Mouse (Mus musculus) CH12.LX (cell line): ENCODE data around the gene Apoa2. TPM values are rescaled to one million over a fixed set of nuclear protein-coding genes. Genes with fewer than 3 reads are reported as not detected.

Experiments used
- DNase-seq: peaks from one replicate; pipeline ENCODE4 v3.0.0-alpha.2; 2013; ENCODE audit errors: extremely low read depth
- H3K27ac ChIP-seq: 2 replicates; pipeline ENCODE4 v1.5.1; 2012; ENCODE audit warnings: low read depth, mild to moderate bottlenecking, control low read depth, moderate library complexity; ENCODE audit not compliant: insufficient read depth
- H3K27me3 ChIP-seq: replicated peaks from 2 replicates; pipeline ENCODE3; 2012; ENCODE audit warnings: inconsistent platforms
- H3K36me3 ChIP-seq, 2 experiments: replicated peaks in 1 of 2; 2 replicates each; pipeline versions ENCODE3 to v1.6.1; 2012; ENCODE audit warnings: inconsistent platforms in 1 of 2, low read length in 1 of 2, mild to moderate bottlenecking in 1 of 2, mixed read lengths in 1 of 2, moderate library complexity in 1 of 2; ENCODE audit not compliant: control insufficient read depth in 1 of 2, insufficient read depth in 1 of 2
- H3K4me1 ChIP-seq, 2 experiments: 2 replicates each; pipeline ENCODE4 v1.6.1; 2012; ENCODE audit warnings: inconsistent platforms in 1 of 2, moderate library complexity in 1 of 2; ENCODE audit not compliant: insufficient read depth in 2 of 2, control insufficient read depth in 1 of 2
- H3K4me2 ChIP-seq: 2 replicates; pipeline ENCODE4 v1.6.1; 2012; ENCODE audit warnings: low read depth, mild to moderate bottlenecking, control low read depth; ENCODE audit not compliant: poor library complexity, insufficient read depth, severe bottlenecking
- H3K4me3 ChIP-seq, 3 experiments: fragments of 150-350 bp in 1 of 3; sonication (generic) in 1 of 3; replicated peaks in 1 of 3; 2 replicates each; pipeline versions ENCODE3 to v1.5.1; 2011 to 2012; ENCODE audit warnings: low read depth in 2 of 3, low read length in 2 of 3, mild to moderate bottlenecking in 2 of 3, moderate library complexity in 2 of 3, control low read depth in 1 of 3, improper control_type of control experiment in 1 of 3, inconsistent platforms in 1 of 3, mixed read lengths in 1 of 3; ENCODE audit not compliant: poor library complexity in 1 of 3
- H3K79me2 ChIP-seq: replicated peaks from 2 replicates; pipeline ENCODE4 v1.6.1; 2012; ENCODE audit warnings: mild to moderate bottlenecking, moderate library complexity; ENCODE audit not compliant: control insufficient read depth, poor library complexity, insufficient read depth, severe bottlenecking; ENCODE audit errors: extremely low read depth
- H3K9ac ChIP-seq: 2 replicates; pipeline ENCODE4 v1.6.1; 2012; ENCODE audit warnings: low read depth, mild to moderate bottlenecking, control low read depth, moderate library complexity; ENCODE audit not compliant: insufficient read depth
- H3K9me3 ChIP-seq: replicated peaks from 2 replicates; pipeline ENCODE3; 2012; ENCODE audit warnings: low read length, inconsistent platforms, mixed read lengths
- BHLHE40 ChIP-seq: IDR thresholded peaks from 2 replicates; pipeline ENCODE4 v1.6.1; 2011; ENCODE audit warnings: mild to moderate bottlenecking, low read depth, low read length, improper control_type of control experiment
- CHD1 ChIP-seq: IDR thresholded peaks from 2 replicates; pipeline ENCODE4 v1.6.1; 2012; ENCODE audit warnings: low read depth, low read length, improper control_type of control experiment, inconsistent platforms
- CHD2 ChIP-seq: IDR thresholded peaks from 2 replicates; pipeline ENCODE4 v1.6.1; 2011; ENCODE audit warnings: low read length, improper control_type of control experiment
- ELF1 ChIP-seq: IDR thresholded peaks from 2 replicates; pipeline ENCODE4 v1.6.1; 2014; ENCODE audit warnings: low read depth, mild to moderate bottlenecking, inconsistent platforms, low read length, improper control_type of control experiment
- EP300 ChIP-seq: IDR thresholded peaks from 2 replicates; pipeline ENCODE4 v1.6.1; 2011; ENCODE audit warnings: low read length, improper control_type of control experiment
- GABPA ChIP-seq: IDR thresholded peaks from 2 replicates; pipeline ENCODE4 v1.6.1; 2012; ENCODE audit warnings: low read depth, low read length, improper control_type of control experiment, inconsistent platforms; ENCODE audit not compliant: insufficient replicate concordance
- HCFC1 ChIP-seq: IDR thresholded peaks from 2 replicates; pipeline ENCODE4 v1.6.1; 2012; ENCODE audit warnings: low read depth, mild to moderate bottlenecking, inconsistent platforms, low read length, improper control_type of control experiment
- IRF4 ChIP-seq: IDR thresholded peaks from 2 replicates; pipeline ENCODE4 v1.6.1; 2014; ENCODE audit warnings: low read depth, mild to moderate bottlenecking, inconsistent platforms, low read length, improper control_type of control experiment
- KAT2A ChIP-seq: IDR thresholded peaks from 2 replicates; pipeline ENCODE4 v1.6.1; 2012; ENCODE audit warnings: low read length, improper control_type of control experiment, inconsistent platforms; ENCODE audit not compliant: insufficient replicate concordance
- MAZ ChIP-seq: IDR thresholded peaks from 2 replicates; pipeline ENCODE4 v1.6.1; 2012; ENCODE audit warnings: low read depth, mild to moderate bottlenecking, inconsistent platforms, low read length, improper control_type of control experiment, moderate library complexity
- MEF2A ChIP-seq: IDR thresholded peaks from 2 replicates; pipeline ENCODE4 v1.6.1; 2014; ENCODE audit warnings: low read depth, mild to moderate bottlenecking, inconsistent platforms, low read length, improper control_type of control experiment, borderline replicate concordance
- MYC ChIP-seq: IDR thresholded peaks from 2 replicates; pipeline ENCODE4 v1.6.1; 2011; ENCODE audit warnings: low read depth, mild to moderate bottlenecking, improper control_type of control experiment, low read length
- NRF1 ChIP-seq: IDR thresholded peaks from 2 replicates; pipeline ENCODE4 v1.6.1; 2014; ENCODE audit warnings: low read depth, mild to moderate bottlenecking, inconsistent platforms, low read length, improper control_type of control experiment, moderate library complexity
- PAX5 ChIP-seq: IDR thresholded peaks from 2 replicates; pipeline ENCODE4 v1.6.1; 2012; ENCODE audit warnings: low read length, inconsistent platforms, mixed read lengths
- POLR2A ChIP-seq: IDR thresholded peaks from 2 replicates; pipeline ENCODE4 v1.6.1; 2011; ENCODE audit warnings: low read depth, mild to moderate bottlenecking, improper control_type of control experiment, low read length
- RAD21 ChIP-seq: IDR thresholded peaks from 2 replicates; pipeline ENCODE4 v1.6.1; 2011; ENCODE audit warnings: low read depth, mild to moderate bottlenecking, low read length, improper control_type of control experiment, moderate library complexity
- TBP ChIP-seq: conservative IDR thresholded peaks from 2 replicates; pipeline ENCODE4 v1.6.1; 2011; ENCODE audit warnings: low read depth, low read length, improper control_type of control experiment
- TCF12 ChIP-seq: IDR thresholded peaks from 2 replicates; pipeline ENCODE4 v1.6.1; 2014; ENCODE audit warnings: low read depth, mild to moderate bottlenecking, inconsistent platforms, low read length, improper control_type of control experiment
- USF1 ChIP-seq: IDR thresholded peaks from 2 replicates; pipeline ENCODE4 v1.6.1; 2014; ENCODE audit warnings: low read depth, mild to moderate bottlenecking, inconsistent platforms, low read length, improper control_type of control experiment
- ZC3H11A ChIP-seq: IDR thresholded peaks from 2 replicates; pipeline ENCODE4 v1.6.1; 2012; ENCODE audit warnings: low read depth, mild to moderate bottlenecking, inconsistent platforms, low read length, improper control_type of control experiment
- ZKSCAN1 ChIP-seq: IDR thresholded peaks from 2 replicates; pipeline ENCODE4 v1.6.1; 2012; ENCODE audit warnings: low read depth, inconsistent platforms, low read length, improper control_type of control experiment, borderline replicate concordance
- dilution Hi-C: fragments of 300-500 bp; cut with MboI; formaldehyde crosslinking; loops from 2 replicates; pipeline ENCODE4 v1.14.3; 2020; ENCODE audit warnings: low sequenced_read_pairs; ENCODE audit not compliant: extremely low pct_unique_long_range_greater_than_20kb, extremely low pct_ligation_motif_present
- in situ Hi-C: fragments of 300-500 bp; cut with MboI; formaldehyde crosslinking; loops from 3 replicates; pipeline ENCODE4 v1.14.3; 2019; ENCODE audit warnings: low sequenced_read_pairs, low pct_ligation_motif_present, low pct_unique_long_range_greater_than_20kb, mixed read lengths
- polyA plus RNA-seq: library from polyadenylated mRNA; unstranded; fragments of >175 nt; gene quantifications from 2 replicates; pipeline ENCODE4 v1.2.1, GENCODE M21; 2012; ENCODE audit warnings: low read depth; ENCODE audit not compliant: insufficient read length
- total RNA-seq, 2 experiments: library from RNA; depleted of rRNA; stranded (reverse); fragments of 300-350 nt in 1 of 2; fragments of >200 nt in 1 of 2; gene quantifications; 2 replicates each; pipeline ENCODE4 v1.2.3; 2012 to 2014

The Apoa2 gene
- total and polyA plus RNA-seq, 3 experiments, result 3.0 to 5.3 (median 3.1) TPM

GRCm38 (mm10) chr1:171183025-171183424 lies 41.8 kb upstream of the Apoa2 start:
- Histone ChIP-seq H3K27ac (no peak overlapping the region), H3K9me3 (no peaks in the 10 kb centered on the region), H3K36me3 (no peaks in the 10 kb centered on the region), H3K27me3 (no peaks in the 10 kb centered on the region), H3K79me2 (no peaks in the 10 kb centered on the region), H3K4me3 (no peak overlapping the region), H3K9ac (no peak overlapping the region), H3K4me1 (peaks cover 8 to 15% of the 10 kb centered on the region in 2 experiments), H3K4me2 (no peak overlapping the region)
- in situ Hi-C loops (no loop called here), dilution Hi-C loops (no loop called here)
- DNase-seq, result no peak
- TF ChIP-seq HCFC1 (no peak), RAD21 (no peak), GABPA (no peak), ZC3H11A (no peak), ELF1 (no peak), CHD1 (no peak), MYC (no peak), EP300 (no peak), PAX5 (no peak), TCF12 (no peak), IRF4 (no peak), ZKSCAN1 (no peak), USF1 (no peak), KAT2A (no peak), NRF1 (no peak), POLR2A (no peak)

- Histone ChIP-seq H3K9ac (no peak overlapping the region), H3K4me1 (peaks cover 8 to 15% of the 10 kb centered on the region in 2 experiments), H3K79me2 (no peaks in the 10 kb centered on the region), H3K4me3 (no peak overlapping the region), H3K36me3 (no peaks in the 10 kb centered on the region), H3K27me3 (no peaks in the 10 kb centered on the region), H3K9me3 (no peaks in the 10 kb centered on the region), H3K4me2 (peak overlapping the region; percentile 2; the same call in 1 of the 2 replicates), H3K27ac (no peak overlapping the region)
- in situ Hi-C loops, result no loop called here
- dilution Hi-C loops, result no loop called here
- DNase-seq, result peak; percentile 31
- TF ChIP-seq CHD2, result peak; percentile 34; the same call in 1 of the 2 replicates
- peak; percentile 82; the same call in 1 of the 2 replicates for TF ChIP-seq MEF2A
- TF ChIP-seq BHLHE40, result peak; percentile 44; the same call in 1 of the 2 replicates
- TF ChIP-seq TBP, result no peak
- TF ChIP-seq MAZ, result 0 out of 2 replicates have a peak, but pooled peaks have one; percentile 10
These were observed 41.2 kb upstream of the Apoa2 start for GRCm38 (mm10) chr1:171183620-171184019.
